Mouse (Mus musculus): ENCODE measurements around the gene Prl8a6. TPM values are rescaled to one million over a fixed set of nuclear protein-coding genes. Genes with fewer than 3 reads are reported as not detected.

Gene Prl8a6
- total RNA-seq (2022), result not detected

GRCm38 (mm10) chr13:27438588-27438987, at the start of gene Prl8a6:
TSS of gene Prl8a6 (minus strand) at chr13:27438688.
- DNase-seq (ENCODE audit: low spot score in 2 of 2), result no peak

DNA sequence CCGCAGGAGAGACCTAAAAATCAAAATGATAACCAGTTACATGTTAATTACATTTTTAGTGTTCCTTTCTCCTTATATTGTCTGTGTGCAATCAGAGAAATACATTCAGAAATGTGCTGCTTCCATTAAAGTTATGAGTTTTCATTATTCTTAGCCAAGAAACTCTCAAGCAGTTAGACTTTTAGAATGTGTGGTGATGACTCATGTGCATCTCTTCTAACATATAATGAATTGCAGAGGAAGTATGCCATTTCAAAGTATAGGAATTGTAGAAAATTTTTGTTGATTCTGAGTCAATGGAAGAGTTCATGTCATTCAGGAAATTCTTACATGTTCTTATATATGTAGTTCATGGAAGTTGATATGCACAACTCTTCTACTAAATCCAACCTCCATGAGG, 5.3 kb downstream of the Prl8a6 start:
- DNase-seq (ENCODE audit: low spot score in 2 of 2), result no peak

DNA sequence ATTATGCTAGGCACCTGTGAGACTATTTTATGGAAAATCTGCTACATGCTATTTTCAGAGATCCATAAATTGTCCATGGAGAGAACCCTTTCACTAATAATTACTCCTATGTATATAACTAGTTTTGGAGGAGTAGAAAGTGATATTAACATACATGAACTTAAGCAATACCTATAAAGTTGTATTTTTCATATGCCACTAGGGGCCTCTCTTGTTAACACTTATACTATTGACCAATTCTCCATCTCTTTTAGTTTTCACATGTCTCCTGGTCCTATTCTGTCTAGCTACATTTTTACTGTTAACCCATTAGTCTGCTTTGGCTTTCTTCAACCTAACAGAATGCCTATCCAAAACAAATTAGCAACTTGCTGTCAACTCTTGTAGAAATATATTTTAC, 24.8 kb downstream of the Prl8a6 start:
- no peak for DNase-seq (ENCODE audit: low spot score in 2 of 2)

- no peak for DNase-seq (ENCODE audit: low spot score in 2 of 2)
These were observed 39.3 kb downstream of the Prl8a6 start for GRCm38 (mm10) chr13:27399061-27399724.

DNA sequence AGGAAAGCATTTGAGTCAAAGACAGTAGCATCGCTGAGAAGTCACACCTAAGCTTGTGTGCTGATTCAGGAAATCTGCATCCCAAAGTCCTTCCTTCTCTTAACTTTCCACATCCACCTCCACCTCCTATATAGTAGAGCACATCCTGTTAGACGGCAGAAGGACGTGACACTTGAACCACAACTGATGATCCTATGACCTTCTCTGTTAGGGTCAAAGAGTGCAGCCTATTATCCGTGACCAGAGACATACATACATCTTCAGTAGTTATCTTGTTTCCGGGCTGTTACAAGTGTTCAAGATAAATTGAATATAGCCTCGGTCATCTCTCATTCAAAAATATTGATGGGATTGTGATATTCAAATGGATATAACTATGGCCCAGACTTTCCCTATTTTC, 47.7 kb downstream of the Prl8a6 start, which contains the start of gene Prl2b1:
Gene Prl2b1 (minus strand): TSS at position 101 of the 400 bp plus-strand sequence.
- no peak for DNase-seq (ENCODE audit: low spot score in 2 of 2)

Other genes with a start within 250 kb of the Prl8a6 start
- gene Prl3c1, start 242.0 kb downstream of the Prl8a6 start, total RNA-seq (2022), result not detected
- gene Prl3b1, start 196.8 kb downstream of the Prl8a6 start, total RNA-seq (2022), result not detected
- not detected for gene Prl3a1, start 179.3 kb downstream of the Prl8a6 start, total RNA-seq (2022)
- gene Prl6a1, start 126.1 kb downstream of the Prl8a6 start, total RNA-seq (2022), result not detected
- gene Prl8a2, start 93.0 kb downstream of the Prl8a6 start, total RNA-seq (2022), result not detected
- gene Prl2b1, start 47.8 kb downstream of the Prl8a6 start, total RNA-seq (2022), result not detected
- gene Prl8a8, start 74.5 kb upstream of the Prl8a6 start, total RNA-seq (2022), result not detected
- gene Prl8a9, start 125.9 kb upstream of the Prl8a6 start, total RNA-seq (2022), result not detected
- gene Prl8a1, start 143.5 kb upstream of the Prl8a6 start, total RNA-seq (2022), result not detected
- gene Prl7b1, start 171.9 kb upstream of the Prl8a6 start, total RNA-seq (2022), result not detected
- gene Prl7a1, start 203.8 kb upstream of the Prl8a6 start, total RNA-seq (2022), result not detected
- not detected for gene Prl7a2, start 229.3 kb upstream of the Prl8a6 start, total RNA-seq (2022)

Data from left cerebral cortex, adult 8-10 months (tissue).